Mouse (Mus musculus) liver, postnatal 0 days (tissue): ENCODE results near the gene Nit2. TPM values are rescaled to one million over a fixed set of nuclear protein-coding genes. Genes with fewer than 3 reads are reported as not detected.

Source experiments
- ATAC-seq: fragments of 200-750 bp; cut with Nextera tagmentation; 2 replicates; pipeline ENCODE4 v1.8.0; 2017; ENCODE audit warnings: mild to moderate bottlenecking, moderate library complexity
- DNase-seq: peaks from one replicate; pipeline ENCODE4 v3.0.0-alpha.2; 2016
- H3K27ac ChIP-seq: fragments of 300-500 bp; sonication (generic); 2 replicates; pipeline ENCODE4 v1.5.1; 2014; ENCODE audit warnings: antibody characterized with exemption, moderate library complexity, mild to moderate bottlenecking, low read depth
- H3K27me3 ChIP-seq: fragments of 300-500 bp; sonication (generic); 2 replicates; pipeline ENCODE4 v1.6.1; 2014; ENCODE audit warnings: low read length, control low read depth, mixed read lengths; ENCODE audit not compliant: insufficient read depth
- H3K36me3 ChIP-seq: fragments of 300-500 bp; sonication (generic); replicated peaks from 2 replicates; pipeline ENCODE4 v1.6.1; 2014; ENCODE audit warnings: mild to moderate bottlenecking, control low read depth, low read length, moderate library complexity, mixed read lengths; ENCODE audit not compliant: insufficient read depth
- H3K4me1 ChIP-seq: fragments of 300-500 bp; sonication (generic); 2 replicates; pipeline ENCODE4 v1.6.1; 2014; ENCODE audit warnings: antibody characterized with exemption, mild to moderate bottlenecking, control low read depth; ENCODE audit not compliant: insufficient read depth
- H3K4me2 ChIP-seq: fragments of 300-500 bp; sonication (generic); 2 replicates; pipeline ENCODE4 v1.6.1; 2014; ENCODE audit warnings: low read depth, mild to moderate bottlenecking, low read length, moderate library complexity, mixed read lengths
- H3K4me3 ChIP-seq: fragments of 300-500 bp; sonication (generic); 2 replicates; pipeline ENCODE4 v1.5.1; 2014; ENCODE audit warnings: low read depth, low read length
- H3K9ac ChIP-seq: fragments of 300-500 bp; sonication (generic); replicated peaks from 2 replicates; pipeline ENCODE4 v1.6.1; 2014; ENCODE audit warnings: mild to moderate bottlenecking, moderate library complexity
- H3K9me3 ChIP-seq: fragments of 300-500 bp; sonication (generic); 2 replicates; pipeline ENCODE4 v1.6.1; 2016; ENCODE audit warnings: mild to moderate bottlenecking, control low read depth, low read length, mixed read lengths
- CTCF ChIP-seq: sonication (generic); IDR thresholded peaks from 2 replicates; pipeline ENCODE4 v1.5.1; 2016; ENCODE audit warnings: antibody characterized with exemption, low read depth
- EP300 ChIP-seq: IDR thresholded peaks from 2 replicates; pipeline ENCODE4 v1.6.1; 2016; ENCODE audit warnings: antibody characterized with exemption, low read depth, mild to moderate bottlenecking
- WGBS: fragments of 180-500 bp; shearing (Covaris S2); extraction: QIAGEN DNeasy Blood & Tissue Kit; methylation state at CpG from one replicate; pipeline ENCODE4 v1.1.7; 2014; ENCODE audit not compliant: insufficient replicate concordance; 5-methylcytosine and 5-hydroxymethylcytosine counted together
- polyA plus RNA-seq: library from polyadenylated mRNA; unstranded; fragments of >200 nt; fragmentation: Nextera tagmentation; extraction: Ambion mirVana; gene quantifications from 2 replicates; pipeline ENCODE4 v1.2.1, GENCODE M21; 2015

The Nit2 gene
- polyA plus RNA-seq, 1 experiment from 2014 or later, result 69.3 TPM

GRCm38 (mm10) chr16:57157076-57157475 lies 10.1 kb downstream of the Nit2 start:
- Histone ChIP-seq H3K9me3 (no peaks in the 10 kb centered on the region), H3K4me2 (no peak overlapping the region), H3K27me3 (no peaks in the 10 kb centered on the region), H3K36me3 (peaks cover 59% of the 10 kb centered on the region), H3K4me1 (0 out of 2 replicates have a peak, but pooled peaks cover 6% of the 10 kb centered on the region), H3K4me3 (no peak overlapping the region), H3K9ac (no peak overlapping the region), H3K27ac (no peak overlapping the region)
- ATAC-seq (peak; percentile 29; the same call in 1 of the 2 replicates), DNase-seq (no peak)
- 71% methylated on average over 4 of the region's 4 CpGs for whole genome bisulfite sequencing
- no peak for TF ChIP-seq CTCF
- TF ChIP-seq EP300, result no peak

GRCm38 (mm10) chr16:57155899-57156298 lies 11.2 kb downstream of the Nit2 start:
- no peak for DNase-seq
- Histone ChIP-seq H3K27ac (0 out of 2 replicates have a peak overlapping the region, but pooled peaks have one; percentile 1), H3K4me3 (no peak overlapping the region), H3K4me1 (0 out of 2 replicates have a peak, but pooled peaks cover 6% of the 10 kb centered on the region), H3K4me2 (no peak overlapping the region), H3K9me3 (no peaks in the 10 kb centered on the region), H3K9ac (no peak overlapping the region), H3K36me3 (peaks cover 54% of the 10 kb centered on the region), H3K27me3 (no peaks in the 10 kb centered on the region)
- no peak for TF ChIP-seq EP300
- no peak for TF ChIP-seq CTCF
- ATAC-seq, result no peak

GRCm38 (mm10) chr16:57151437-57151836 lies 15.7 kb downstream of the Nit2 start:
- Histone ChIP-seq H3K27me3 (no peaks in the 10 kb centered on the region), H3K4me3 (no peak overlapping the region), H3K36me3 (peaks cover 54% of the 10 kb centered on the region), H3K4me1 (no peaks in the 10 kb centered on the region), H3K27ac (no peak overlapping the region), H3K4me2 (no peak overlapping the region), H3K9me3 (no peaks in the 10 kb centered on the region), H3K9ac (no peak overlapping the region)
- ATAC-seq, result no peak
- TF ChIP-seq EP300, result no peak
- no peak for TF ChIP-seq CTCF
- 86% methylated on average over 4 of the region's 4 CpGs for WGBS
- no peak for DNase-seq

GRCm38 (mm10) chr16:57144741-57145140 lies 22.4 kb downstream of the Nit2 start:
- H3K4me2 ChIP-seq, result no peak overlapping the region
- no peak overlapping the region for H3K4me3 ChIP-seq
- H3K9me3 ChIP-seq, result no peaks in the 10 kb centered on the region
- no peak overlapping the region for H3K9ac ChIP-seq
- no peak for DNase-seq
- WGBS, result 81% methylated on average over 5 of the region's 5 CpGs
- ATAC-seq, result no peak
- no peaks in the 10 kb centered on the region for H3K4me1 ChIP-seq
- H3K36me3 ChIP-seq, result peaks cover 43% of the 10 kb centered on the region
- TF ChIP-seq CTCF, result no peak
- no peak for TF ChIP-seq EP300
- H3K27ac ChIP-seq, result no peak overlapping the region
- no peaks in the 10 kb centered on the region for H3K27me3 ChIP-seq

- ATAC-seq, result no peak
- WGBS, result 87% methylated on average over 6 of the region's 6 CpGs
- no peak overlapping the region for H3K4me3 ChIP-seq
- H3K9ac ChIP-seq, result no peak overlapping the region
- TF ChIP-seq CTCF (no peak), EP300 (no peak)
- H3K36me3 ChIP-seq, result peaks cover 28% of the 10 kb centered on the region
- peaks cover 15% of the 10 kb centered on the region for H3K4me1 ChIP-seq
- no peak overlapping the region for H3K27ac ChIP-seq
- H3K4me2 ChIP-seq, result no peak overlapping the region
- no peak for DNase-seq
- H3K9me3 ChIP-seq, result no peaks in the 10 kb centered on the region
- no peaks in the 10 kb centered on the region for H3K27me3 ChIP-seq
Observed at GRCm38 (mm10) chr16:57133611-57134010, 33.5 kb downstream of the Nit2 start.

- WGBS, result 36% methylated on average over 1 of the region's 1 CpGs
- ATAC-seq (peak; percentile 25; the same call in 1 of the 2 replicates), DNase-seq (no peak)
Observed at GRCm38 (mm10) chr16:57132326-57132725, 34.8 kb downstream of the Nit2 start.

GRCm38 (mm10) chr16:57131544-57131943 lies 35.6 kb downstream of the Nit2 start:
- H3K36me3 ChIP-seq, result peaks cover 15% of the 10 kb centered on the region
- no peaks in the 10 kb centered on the region for H3K9me3 ChIP-seq
- no peaks in the 10 kb centered on the region for H3K27me3 ChIP-seq
- ATAC-seq (no peak), DNase-seq (no peak)
- TF ChIP-seq EP300, result no peak
- no peak for TF ChIP-seq CTCF
- H3K27ac ChIP-seq, result peak overlapping the region; percentile 56; the same call in 1 of the 2 replicates
- H3K9ac ChIP-seq, result no peak overlapping the region
- H3K4me1 ChIP-seq, result peaks cover 18% of the 10 kb centered on the region
- WGBS, result 78% methylated on average over 4 of the region's 4 CpGs
- H3K4me2 ChIP-seq, result no peak overlapping the region
- no peak overlapping the region for H3K4me3 ChIP-seq

More at GRCm38 (mm10) chr16:57132326-57132725, 34.8 kb downstream of the Nit2 start:
- no peak overlapping the region for H3K27ac ChIP-seq
- H3K36me3 ChIP-seq, result peaks cover 22% of the 10 kb centered on the region
- H3K4me1 ChIP-seq, result peaks cover 18% of the 10 kb centered on the region
- no peak overlapping the region for H3K4me3 ChIP-seq
- H3K9ac ChIP-seq, result no peak overlapping the region
- no peaks in the 10 kb centered on the region for H3K9me3 ChIP-seq
- TF ChIP-seq CTCF, result no peak
- TF ChIP-seq EP300, result no peak
- no peaks in the 10 kb centered on the region for H3K27me3 ChIP-seq
- no peak overlapping the region for H3K4me2 ChIP-seq
